ENCODE assay signal across 25 mouse cellular contexts in genomic region chr13:41753114-41753513, GRCm38 (mm10).
"Had no signal": no experiment of that assay in that cellular context is flagged by ENCODE, and none has a peak within 500 bp of the region (broad histone marks: within the 10 kb centered on the region; RNA-seq: fewer than 3 reads in every experiment).

No protein-coding gene starts in this region.

- H3K36me3 ChIP-seq: limb, embryonic 10.5 days; limb, embryonic 13.5 days; liver, embryonic 12.5 days; liver, embryonic 15.5 days; lung, embryonic 15.5 days; midbrain, embryonic 10.5 days; neural tube, embryonic 12.5 days; neural tube, embryonic 15.5 days had no signal

- DNase-seq: kidney, adult 9 months; kidney, postnatal 14 days; layer of hippocampus, adult 9-11 months; liver; lung, adult 18-20 months; lung, postnatal 10 days; lung, postnatal 36 days; midbrain, embryonic 14.5 days; right cerebral cortex, adult 18-20 months; right cerebral cortex, postnatal 14 days; right cerebral cortex, postnatal 4 days; thymus, adult 2 months; thymus, postnatal 14 days; thymus, postnatal 4 days had no signal

- H3K4me3 ChIP-seq: layer of hippocampus, adult 2 months; limb, embryonic 10.5 days; limb, embryonic 13.5 days; liver, embryonic 12.5 days; liver, embryonic 15.5 days; lung, embryonic 15.5 days; megakaryocyte, embryonic 14.5 days; midbrain, embryonic 10.5 days; neural tube, embryonic 12.5 days; neural tube, embryonic 15.5 days had no signal

- H3K9ac ChIP-seq: limb, embryonic 13.5 days; liver, embryonic 12.5 days; liver, embryonic 15.5 days; lung, embryonic 15.5 days; neural tube, embryonic 12.5 days; neural tube, embryonic 15.5 days had no signal

- H3K4me2 ChIP-seq: limb, embryonic 13.5 days; liver, embryonic 12.5 days; liver, embryonic 15.5 days; lung, embryonic 15.5 days; neural tube, embryonic 12.5 days; neural tube, embryonic 15.5 days had no signal

- H3K4me1 ChIP-seq: limb, embryonic 10.5 days; limb, embryonic 13.5 days; liver, embryonic 12.5 days; liver, embryonic 15.5 days; lung, embryonic 15.5 days; megakaryocyte, embryonic 14.5 days; midbrain, embryonic 10.5 days; neural tube, embryonic 12.5 days; neural tube, embryonic 15.5 days had no signal

- H3K9me3 ChIP-seq: limb, embryonic 10.5 days; limb, embryonic 13.5 days; liver, embryonic 12.5 days; liver, embryonic 15.5 days; lung, embryonic 15.5 days; midbrain, embryonic 10.5 days; neural tube, embryonic 12.5 days; neural tube, embryonic 15.5 days had no signal

- H3K27me3 ChIP-seq: limb, embryonic 13.5 days; liver, embryonic 12.5 days; liver, embryonic 15.5 days; lung, embryonic 15.5 days; megakaryocyte, embryonic 14.5 days; neural tube, embryonic 12.5 days; neural tube, embryonic 15.5 days had no signal

- H3K27ac ChIP-seq: layer of hippocampus, adult 2 months; limb, embryonic 10.5 days; limb, embryonic 13.5 days; liver, embryonic 12.5 days; liver, embryonic 15.5 days; lung, embryonic 15.5 days; midbrain, embryonic 10.5 days; neural tube, embryonic 12.5 days; neural tube, embryonic 15.5 days; stomach, postnatal 0 days had no signal

- ATAC-seq: liver, embryonic 12.5 days had no signal
